Mouse (Mus musculus): Measurements from ENCODE around the gene Abcg8. TPM values are rescaled to one million over a fixed set of nuclear protein-coding genes. Genes with fewer than 3 reads are reported as not detected.

Abcg8 gene
- polyA plus RNA-seq (2015; fragmentation: Illumina TruSeq; extraction: RNeasy Lipid Tissue Mini Kit (QIAGEN cat#74804); ENCODE audit: insufficient read depth, low replicate concordance): not detected

GRCm38 (mm10) chr17:84675951-84676366 is at the start of gene Abcg8:
Abcg8 (plus strand) TSS chr17:84676302.

GRCm38 (mm10) chr17:84682734-84683717 is 6.9 kb downstream of the Abcg8 start, which contains the start of gene Abcg5:
Abcg5 (minus strand) TSS chr17:84683011.

Other genes with a start within 250 kb of the Abcg8 start
- 22.7 TPM for gene Thada, start 210.1 kb upstream of the Abcg8 start, polyA plus RNA-seq (2015; fragmentation: Illumina TruSeq; extraction: RNeasy Lipid Tissue Mini Kit (QIAGEN cat#74804); ENCODE audit: insufficient read depth, low replicate concordance)
- gene Plekhh2, start 164.4 kb upstream of the Abcg8 start, polyA plus RNA-seq (2015; fragmentation: Illumina TruSeq; extraction: RNeasy Lipid Tissue Mini Kit (QIAGEN cat#74804); ENCODE audit: insufficient read depth, low replicate concordance): 6.8 TPM
- 6.6 TPM for gene Dync2li1, start 49.8 kb upstream of the Abcg8 start, polyA plus RNA-seq (2015; fragmentation: Illumina TruSeq; extraction: RNeasy Lipid Tissue Mini Kit (QIAGEN cat#74804); ENCODE audit: insufficient read depth, low replicate concordance)
- gene Abcg5, start 6.7 kb downstream of the Abcg8 start, polyA plus RNA-seq (2015; fragmentation: Illumina TruSeq; extraction: RNeasy Lipid Tissue Mini Kit (QIAGEN cat#74804); ENCODE audit: insufficient read depth, low replicate concordance): not detected
- 38.3 TPM for gene Lrpprc, start 114.5 kb downstream of the Abcg8 start, polyA plus RNA-seq (2015; fragmentation: Illumina TruSeq; extraction: RNeasy Lipid Tissue Mini Kit (QIAGEN cat#74804); ENCODE audit: insufficient read depth, low replicate concordance)

Data from spleen, adult 10 weeks (tissue).